Mouse (Mus musculus): ENCODE results near the gene Ppm1j. TPM values are rescaled to one million over a fixed set of nuclear protein-coding genes. Genes with fewer than 3 reads are reported as not detected.

Ppm1j gene
- polyA plus RNA-seq, 1 experiment from 2014 or later: 3.1 TPM

- H3K27ac ChIP-seq (ENCODE audit: low read length): no peak overlapping the region
- H3K27me3 ChIP-seq (ENCODE audit: control insufficient read depth, insufficient read depth, low read depth, low read length): peaks cover 60% of the 10 kb centered on the region
- 1% methylated on average over 20 of the region's 20 CpGs for WGBS
- no peaks in the 10 kb centered on the region for H3K36me3 ChIP-seq (ENCODE audit: control insufficient read depth, insufficient read depth, low read length)
- peak overlapping the region; percentile 54 for H3K4me2 ChIP-seq (ENCODE audit: low read depth, low read length)
- H3K4me3 ChIP-seq (ENCODE audit: low read length): peak overlapping the region; percentile 41
- H3K9me3 ChIP-seq (ENCODE audit: control insufficient read depth, low read length): no peaks in the 10 kb centered on the region
- ATAC-seq (ENCODE audit: low read depth): no peak
- peaks cover 19% of the 10 kb centered on the region for H3K4me1 ChIP-seq (replicated peaks; ENCODE audit: control insufficient read depth, insufficient read depth, low read length)
- 0 out of 2 replicates have a peak overlapping the region, but pooled peaks have one; percentile 40 for H3K9ac ChIP-seq (ENCODE audit: low read length)
These were observed 3.5 kb upstream of the Ppm1j start for GRCm38 (mm10) chr3:104777342-104777741.

- Histone ChIP-seq H3K4me3 (ENCODE audit: low read length) (no peak overlapping the region), H3K9me3 (ENCODE audit: control insufficient read depth, low read length) (no peaks in the 10 kb centered on the region), H3K4me2 (ENCODE audit: low read depth, low read length) (no peak overlapping the region), H3K36me3 (ENCODE audit: control insufficient read depth, insufficient read depth, low read length) (no peaks in the 10 kb centered on the region), H3K4me1 (replicated peaks; ENCODE audit: control insufficient read depth, insufficient read depth, low read length) (peaks cover 20% of the 10 kb centered on the region), H3K27me3 (ENCODE audit: control insufficient read depth, insufficient read depth, low read depth, low read length) (peaks cover 71% of the 10 kb centered on the region), H3K27ac (ENCODE audit: low read length) (no peak overlapping the region), H3K9ac (ENCODE audit: low read length) (no peak overlapping the region)
- 2% methylated on average over 7 of the region's 7 CpGs for WGBS
- no peak for ATAC-seq (ENCODE audit: low read depth)
These were observed 907 bp upstream of the Ppm1j start for GRCm38 (mm10) chr3:104779949-104780348.

GRCm38 (mm10) chr3:104781471-104781903 lies 631 bp downstream of the Ppm1j start, which contains the start of gene Fam19a3:
Gene Fam19a3, minus strand, starts transcription at chr3:104781840.
- WGBS: under 1% methylated on average over 26 of the region's 26 CpGs
- Histone ChIP-seq H3K9ac (ENCODE audit: low read length) (peak within 1 kb of the TSS; percentile 56), H3K4me1 (replicated peaks; ENCODE audit: control insufficient read depth, insufficient read depth, low read length) (peaks cover 20% of the 10 kb centered on the region), H3K27me3 (ENCODE audit: control insufficient read depth, insufficient read depth, low read depth, low read length) (peaks cover 66% of the 10 kb centered on the region), H3K9me3 (ENCODE audit: control insufficient read depth, low read length) (no peaks in the 10 kb centered on the region), H3K4me2 (ENCODE audit: low read depth, low read length) (peak within 1 kb of the TSS; percentile 99), H3K36me3 (ENCODE audit: control insufficient read depth, insufficient read depth, low read length) (no peaks in the 10 kb centered on the region), H3K4me3 (ENCODE audit: low read length) (peak within 1 kb of the TSS; percentile 62), H3K27ac (ENCODE audit: low read length) (no peak within 1 kb of the TSS)
- ATAC-seq (ENCODE audit: low read depth): peak; percentile 18

GRCm38 (mm10) chr3:104782061-104782681 lies 1.3 kb downstream of the Ppm1j start:
- no peak for ATAC-seq (ENCODE audit: low read depth)
- 22% methylated on average over 12 of the region's 12 CpGs for WGBS

GRCm38 (mm10) chr3:104783971-104784500 lies 3.2 kb downstream of the Ppm1j start:
- no peak overlapping the region for H3K4me2 ChIP-seq (ENCODE audit: low read depth, low read length)
- no peak for ATAC-seq (ENCODE audit: low read depth)
- peaks cover 42% of the 10 kb centered on the region for H3K27me3 ChIP-seq (ENCODE audit: control insufficient read depth, insufficient read depth, low read depth, low read length)
- H3K4me3 ChIP-seq (ENCODE audit: low read length): no peak overlapping the region
- 36% methylated on average over 14 of the region's 14 CpGs for WGBS
- peaks cover 20% of the 10 kb centered on the region for H3K4me1 ChIP-seq (replicated peaks; ENCODE audit: control insufficient read depth, insufficient read depth, low read length)
- H3K9me3 ChIP-seq (ENCODE audit: control insufficient read depth, low read length): no peaks in the 10 kb centered on the region
- no peaks in the 10 kb centered on the region for H3K36me3 ChIP-seq (ENCODE audit: control insufficient read depth, insufficient read depth, low read length)
- H3K27ac ChIP-seq (ENCODE audit: low read length): no peak overlapping the region
- H3K9ac ChIP-seq (ENCODE audit: low read length): no peak overlapping the region; the same call in 1 of the 2 replicates

More at GRCm38 (mm10) chr3:104782061-104782681, 1.3 kb downstream of the Ppm1j start:
- H3K36me3 ChIP-seq (ENCODE audit: control insufficient read depth, insufficient read depth, low read length): no peaks in the 10 kb centered on the region
- no peaks in the 10 kb centered on the region for H3K9me3 ChIP-seq (ENCODE audit: control insufficient read depth, low read length)
- H3K4me2 ChIP-seq (ENCODE audit: low read depth, low read length): peak overlapping the region; percentile 99
- peak overlapping the region; percentile 62 for H3K4me3 ChIP-seq (ENCODE audit: low read length)
- no peak overlapping the region for H3K27ac ChIP-seq (ENCODE audit: low read length)
- peaks cover 20% of the 10 kb centered on the region for H3K4me1 ChIP-seq (replicated peaks; ENCODE audit: control insufficient read depth, insufficient read depth, low read length)
- H3K27me3 ChIP-seq (ENCODE audit: control insufficient read depth, insufficient read depth, low read depth, low read length): peaks cover 59% of the 10 kb centered on the region
- no peak overlapping the region for H3K9ac ChIP-seq (ENCODE audit: low read length)

DNA sequence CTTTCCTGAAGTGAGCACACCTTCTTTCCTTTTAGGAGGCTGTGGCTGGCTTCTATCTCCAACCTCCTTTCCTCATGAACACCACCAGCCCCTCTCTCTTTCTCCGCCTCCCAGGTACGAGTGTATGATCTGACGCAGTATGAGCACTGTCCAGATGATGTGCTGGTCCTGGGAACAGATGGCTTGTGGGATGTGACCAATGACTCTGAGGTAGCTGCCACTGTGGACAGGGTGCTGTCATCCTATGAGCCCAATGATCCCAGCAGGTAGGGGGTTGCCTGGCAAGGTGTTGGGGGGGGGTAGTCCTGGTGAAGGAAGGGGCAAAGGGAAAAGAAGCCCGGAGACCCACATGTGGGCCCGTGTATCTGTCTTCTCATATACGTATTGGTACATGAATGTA lies 4.4 kb downstream of the Ppm1j start:
- Histone ChIP-seq H3K4me1 (replicated peaks; ENCODE audit: control insufficient read depth, insufficient read depth, low read length) (peaks cover 23% of the 10 kb centered on the region), H3K27ac (ENCODE audit: low read length) (no peak overlapping the region), H3K9ac (ENCODE audit: low read length) (no peak overlapping the region), H3K36me3 (ENCODE audit: control insufficient read depth, insufficient read depth, low read length) (no peaks in the 10 kb centered on the region), H3K27me3 (ENCODE audit: control insufficient read depth, insufficient read depth, low read depth, low read length) (peaks cover 31% of the 10 kb centered on the region), H3K9me3 (ENCODE audit: control insufficient read depth, low read length) (no peaks in the 10 kb centered on the region), H3K4me2 (ENCODE audit: low read depth, low read length) (no peak overlapping the region), H3K4me3 (ENCODE audit: low read length) (no peak overlapping the region)
- no peak for ATAC-seq (ENCODE audit: low read depth)
- 88% methylated on average over 6 of the region's 6 CpGs for WGBS

DNA sequence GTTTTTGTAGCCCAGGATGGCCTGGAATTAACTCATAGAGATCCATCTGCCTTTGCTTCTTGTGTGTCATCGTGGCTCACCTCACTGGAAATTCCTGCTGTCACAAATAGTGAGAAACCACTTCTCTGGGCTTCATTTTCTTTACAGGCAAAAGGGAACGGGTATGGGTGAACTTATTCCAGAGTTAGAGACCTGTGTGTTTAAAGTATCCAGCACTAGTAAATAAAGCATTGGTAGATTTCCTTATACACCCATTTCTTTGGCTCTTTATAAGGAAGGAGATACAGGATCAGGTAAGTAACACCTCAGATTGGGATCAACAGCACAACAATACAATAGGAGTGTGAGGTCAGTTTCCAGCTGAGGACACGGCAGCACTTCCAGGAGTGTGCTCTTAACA lies 7.2 kb downstream of the Ppm1j start, which contains the start of gene Rhoc:
TSS of gene Rhoc (plus strand) at position 301 of the 400 bp plus-strand sequence.
- Histone ChIP-seq H3K4me3 (ENCODE audit: low read length) (peak within 1 kb of the TSS; percentile 74), H3K4me1 (replicated peaks; ENCODE audit: control insufficient read depth, insufficient read depth, low read length) (peaks cover 24% of the 10 kb centered on the region), H3K9ac (ENCODE audit: low read length) (peak within 1 kb of the TSS; percentile 81), H3K27ac (ENCODE audit: low read length) (peak within 1 kb of the TSS; percentile 89), H3K4me2 (ENCODE audit: low read depth, low read length) (peak within 1 kb of the TSS; percentile 64), H3K9me3 (ENCODE audit: control insufficient read depth, low read length) (no peaks in the 10 kb centered on the region), H3K36me3 (ENCODE audit: control insufficient read depth, insufficient read depth, low read length) (peaks cover 8% of the 10 kb centered on the region), H3K27me3 (ENCODE audit: control insufficient read depth, insufficient read depth, low read depth, low read length) (peaks cover 5% of the 10 kb centered on the region; the same call in 1 of the 2 replicates)
- no peak; the same call in 1 of the 2 replicates for ATAC-seq (ENCODE audit: low read depth)
- 22% methylated on average over 3 of the region's 3 CpGs for WGBS

- Histone ChIP-seq H3K27ac (ENCODE audit: low read length) (peak overlapping the region; percentile 89), H3K27me3 (ENCODE audit: control insufficient read depth, insufficient read depth, low read depth, low read length) (no peaks in the 10 kb centered on the region), H3K36me3 (ENCODE audit: control insufficient read depth, insufficient read depth, low read length) (peaks cover 12% of the 10 kb centered on the region), H3K4me3 (ENCODE audit: low read length) (peak overlapping the region; percentile 74), H3K4me2 (ENCODE audit: low read depth, low read length) (peak overlapping the region; percentile 64), H3K9ac (ENCODE audit: low read length) (peak overlapping the region; percentile 81), H3K9me3 (ENCODE audit: control insufficient read depth, low read length) (no peaks in the 10 kb centered on the region), H3K4me1 (replicated peaks; ENCODE audit: control insufficient read depth, insufficient read depth, low read length) (peaks cover 31% of the 10 kb centered on the region)
- peak; percentile 95 for ATAC-seq (ENCODE audit: low read depth)
- WGBS: under 1% methylated on average over 42 of the region's 52 CpGs
These were observed 7.9 kb downstream of the Ppm1j start for GRCm38 (mm10) chr3:104788561-104789311.

DNA sequence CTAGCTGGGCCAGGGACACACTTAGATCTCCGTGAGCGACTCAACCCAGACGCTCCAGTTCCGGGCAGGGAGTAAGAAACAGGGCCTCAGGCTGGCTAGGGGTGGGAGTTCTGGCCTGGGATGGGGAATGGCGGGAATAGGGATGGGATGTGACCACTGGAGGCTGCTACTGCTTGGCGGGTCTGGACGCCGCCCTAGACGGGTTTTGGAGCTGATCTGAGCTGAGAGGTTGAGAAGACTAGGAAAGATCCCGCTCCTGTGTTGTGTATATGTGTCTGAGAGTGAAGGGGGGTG lies 8.4 kb downstream of the Ppm1j start:
- Histone ChIP-seq H3K4me2 (ENCODE audit: low read depth, low read length) (peak overlapping the region; percentile 64), H3K4me3 (ENCODE audit: low read length) (peak overlapping the region; percentile 74), H3K27me3 (ENCODE audit: control insufficient read depth, insufficient read depth, low read depth, low read length) (no peaks in the 10 kb centered on the region), H3K4me1 (replicated peaks; ENCODE audit: control insufficient read depth, insufficient read depth, low read length) (peaks cover 36% of the 10 kb centered on the region), H3K27ac (ENCODE audit: low read length) (peak overlapping the region; percentile 89), H3K9me3 (ENCODE audit: control insufficient read depth, low read length) (no peaks in the 10 kb centered on the region), H3K36me3 (ENCODE audit: control insufficient read depth, insufficient read depth, low read length) (peaks cover 13% of the 10 kb centered on the region), H3K9ac (ENCODE audit: low read length) (peak overlapping the region; percentile 81)
- peak; percentile 23 for ATAC-seq (ENCODE audit: low read depth)
- 4% methylated on average over 10 of the region's 10 CpGs for WGBS

Measured in lung, embryonic 16.5 days (tissue).